Mouse (Mus musculus) liver, postnatal 0 days (tissue): ENCODE data around the gene Akr1c13. TPM values are rescaled to one million over a fixed set of nuclear protein-coding genes. Genes with fewer than 3 reads are reported as not detected.

Experiments used
- ATAC-seq: fragments of 200-750 bp; cut with Nextera tagmentation; 2 replicates; pipeline ENCODE4 v1.8.0; 2017; ENCODE audit warnings: mild to moderate bottlenecking, moderate library complexity
- DNase-seq: peaks from one replicate; pipeline ENCODE4 v3.0.0-alpha.2; 2016
- H3K27ac ChIP-seq: fragments of 300-500 bp; sonication (generic); 2 replicates; pipeline ENCODE4 v1.5.1; 2014; ENCODE audit warnings: antibody characterized with exemption, moderate library complexity, mild to moderate bottlenecking, low read depth
- H3K27me3 ChIP-seq: fragments of 300-500 bp; sonication (generic); 2 replicates; pipeline ENCODE4 v1.6.1; 2014; ENCODE audit warnings: low read length, control low read depth, mixed read lengths; ENCODE audit not compliant: insufficient read depth
- H3K36me3 ChIP-seq: fragments of 300-500 bp; sonication (generic); replicated peaks from 2 replicates; pipeline ENCODE4 v1.6.1; 2014; ENCODE audit warnings: mild to moderate bottlenecking, control low read depth, low read length, moderate library complexity, mixed read lengths; ENCODE audit not compliant: insufficient read depth
- H3K4me1 ChIP-seq: fragments of 300-500 bp; sonication (generic); 2 replicates; pipeline ENCODE4 v1.6.1; 2014; ENCODE audit warnings: antibody characterized with exemption, mild to moderate bottlenecking, control low read depth; ENCODE audit not compliant: insufficient read depth
- H3K4me2 ChIP-seq: fragments of 300-500 bp; sonication (generic); 2 replicates; pipeline ENCODE4 v1.6.1; 2014; ENCODE audit warnings: low read depth, mild to moderate bottlenecking, low read length, moderate library complexity, mixed read lengths
- H3K4me3 ChIP-seq: fragments of 300-500 bp; sonication (generic); 2 replicates; pipeline ENCODE4 v1.5.1; 2014; ENCODE audit warnings: low read depth, low read length
- H3K9ac ChIP-seq: fragments of 300-500 bp; sonication (generic); replicated peaks from 2 replicates; pipeline ENCODE4 v1.6.1; 2014; ENCODE audit warnings: mild to moderate bottlenecking, moderate library complexity
- H3K9me3 ChIP-seq: fragments of 300-500 bp; sonication (generic); 2 replicates; pipeline ENCODE4 v1.6.1; 2016; ENCODE audit warnings: mild to moderate bottlenecking, control low read depth, low read length, mixed read lengths
- CTCF ChIP-seq: sonication (generic); IDR thresholded peaks from 2 replicates; pipeline ENCODE4 v1.5.1; 2016; ENCODE audit warnings: antibody characterized with exemption, low read depth
- EP300 ChIP-seq: IDR thresholded peaks from 2 replicates; pipeline ENCODE4 v1.6.1; 2016; ENCODE audit warnings: antibody characterized with exemption, low read depth, mild to moderate bottlenecking
- WGBS: fragments of 180-500 bp; shearing (Covaris S2); extraction: QIAGEN DNeasy Blood & Tissue Kit; methylation state at CpG from one replicate; pipeline ENCODE4 v1.1.7; 2014; ENCODE audit not compliant: insufficient replicate concordance; 5-methylcytosine and 5-hydroxymethylcytosine counted together
- polyA plus RNA-seq: library from polyadenylated mRNA; unstranded; fragments of >200 nt; fragmentation: Nextera tagmentation; extraction: Ambion mirVana; gene quantifications from 2 replicates; pipeline ENCODE4 v1.2.1, GENCODE M21; 2015

Akr1c13 gene
- 42.7 and 54.1 TPM in 2 replicates for polyA plus RNA-seq

GRCm38 (mm10) chr13:4190904-4191303, at the start of gene Akr1c13:
Gene Akr1c13, plus strand, starts transcription at chr13:4191150.
- H3K9ac ChIP-seq = peak within 1 kb of the TSS; percentile 30; the same call in 1 of the 2 replicates
- peak; percentile 97 for ATAC-seq
- H3K27ac ChIP-seq = peak within 1 kb of the TSS; percentile 64

DNA sequence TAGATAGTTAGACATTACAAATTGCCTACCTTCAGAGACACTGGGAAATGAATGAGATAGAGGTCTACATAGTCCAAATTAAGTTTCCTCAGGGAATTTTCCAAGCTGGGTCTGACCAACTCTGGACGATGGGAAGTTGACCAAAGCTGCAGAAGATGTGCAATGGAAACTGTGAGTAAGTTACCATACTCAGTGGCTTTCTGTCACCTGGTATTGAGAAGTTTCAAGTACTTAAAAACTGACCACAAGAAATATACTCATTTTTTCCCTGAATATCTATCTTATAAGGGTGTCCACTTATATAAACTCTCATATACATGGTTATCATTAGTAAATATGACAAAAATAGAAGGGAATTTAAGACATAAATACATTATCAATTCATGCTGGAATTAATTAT, 46.7 kb upstream of the Akr1c13 start:
- WGBS = 63% methylated on average over 1 of the region's 1 CpGs
- Histone ChIP-seq H3K27ac (no peak overlapping the region), H3K4me2 (no peak overlapping the region), H3K36me3 (no peaks in the 10 kb centered on the region), H3K9ac (no peak overlapping the region), H3K9me3 (no peaks in the 10 kb centered on the region), H3K4me1 (no peaks in the 10 kb centered on the region), H3K27me3 (no peaks in the 10 kb centered on the region), H3K4me3 (no peak overlapping the region)
- ATAC-seq (no peak), DNase-seq (no peak)
- TF ChIP-seq CTCF (no peak), EP300 (no peak)

More at GRCm38 (mm10) chr13:4190904-4191303, at the start of gene Akr1c13:
- H3K4me1 ChIP-seq = 0 out of 2 replicates have a peak, but pooled peaks cover 2% of the 10 kb centered on the region
- H3K36me3 ChIP-seq = no peaks in the 10 kb centered on the region
- H3K4me3 ChIP-seq = peak within 1 kb of the TSS; percentile 35
- WGBS = 34% methylated on average over 3 of the region's 3 CpGs
- peak; percentile 77 for DNase-seq
- H3K4me2 ChIP-seq = peak within 1 kb of the TSS; percentile 78
- TF ChIP-seq EP300 = no peak
- no peak for TF ChIP-seq CTCF
- H3K27me3 ChIP-seq = no peaks in the 10 kb centered on the region
- H3K9me3 ChIP-seq = no peaks in the 10 kb centered on the region

GRCm38 (mm10) chr13:4150518-4150917, 40.4 kb upstream of the Akr1c13 start, which contains the start of gene Akr1c18:
Gene Akr1c18, minus strand, starts transcription at chr13:4150654.
- WGBS = 50% methylated on average over 5 of the region's 5 CpGs
- H3K4me3 ChIP-seq = no peak within 1 kb of the TSS

GRCm38 (mm10) chr13:4152908-4153307, 38.0 kb upstream of the Akr1c13 start:
- 40% methylated on average over 2 of the region's 2 CpGs for WGBS
- H3K4me1 ChIP-seq = no peaks in the 10 kb centered on the region
- no peak for TF ChIP-seq EP300
- TF ChIP-seq CTCF = no peak
- no peak overlapping the region for H3K4me3 ChIP-seq
- H3K9me3 ChIP-seq = no peaks in the 10 kb centered on the region
- no peak overlapping the region for H3K9ac ChIP-seq
- no peaks in the 10 kb centered on the region for H3K36me3 ChIP-seq
- H3K27me3 ChIP-seq = no peaks in the 10 kb centered on the region
- H3K27ac ChIP-seq = no peak overlapping the region
- H3K4me2 ChIP-seq = no peak overlapping the region
- no peak for ATAC-seq
- DNase-seq = no peak

More at GRCm38 (mm10) chr13:4150518-4150917, 40.4 kb upstream of the Akr1c13 start, which contains the start of gene Akr1c18:
- H3K9ac ChIP-seq = no peak within 1 kb of the TSS
- TF ChIP-seq CTCF (no peak), EP300 (no peak)
- H3K27ac ChIP-seq = no peak within 1 kb of the TSS
- no peaks in the 10 kb centered on the region for H3K9me3 ChIP-seq
- H3K4me2 ChIP-seq = no peak within 1 kb of the TSS
- no peaks in the 10 kb centered on the region for H3K4me1 ChIP-seq
- ATAC-seq (peak; percentile 73), DNase-seq (peak; percentile 55)
- H3K27me3 ChIP-seq = no peaks in the 10 kb centered on the region
- H3K36me3 ChIP-seq = no peaks in the 10 kb centered on the region

- H3K27me3 ChIP-seq = no peaks in the 10 kb centered on the region
- H3K4me2 ChIP-seq = no peak overlapping the region
- H3K9me3 ChIP-seq = no peaks in the 10 kb centered on the region
- 69% methylated on average over 3 of the region's 3 CpGs for WGBS
- DNase-seq (no peak), ATAC-seq (no peak)
- H3K9ac ChIP-seq = no peak overlapping the region
- H3K4me3 ChIP-seq = no peak overlapping the region
- no peaks in the 10 kb centered on the region for H3K4me1 ChIP-seq
- TF ChIP-seq CTCF (no peak), EP300 (no peak)
- H3K27ac ChIP-seq = no peak overlapping the region
- no peaks in the 10 kb centered on the region for H3K36me3 ChIP-seq
Observed at GRCm38 (mm10) chr13:4153593-4153992, 37.4 kb upstream of the Akr1c13 start.

- WGBS = 67% methylated on average over 2 of the region's 2 CpGs
- H3K4me2 ChIP-seq = no peak overlapping the region
- TF ChIP-seq EP300 (no peak), CTCF (no peak)
Observed at GRCm38 (mm10) chr13:4155286-4155685, 35.7 kb upstream of the Akr1c13 start.

GRCm38 (mm10) chr13:4168006-4168405, 22.9 kb upstream of the Akr1c13 start:
- Histone ChIP-seq H3K9ac (no peak overlapping the region), H3K4me2 (no peak overlapping the region), H3K4me1 (no peaks in the 10 kb centered on the region), H3K27me3 (no peaks in the 10 kb centered on the region), H3K4me3 (no peak overlapping the region), H3K27ac (no peak overlapping the region), H3K9me3 (no peaks in the 10 kb centered on the region), H3K36me3 (no peaks in the 10 kb centered on the region)
- ATAC-seq (no peak), DNase-seq (no peak)
- 37% methylated on average over 1 of the region's 1 CpGs for WGBS
- TF ChIP-seq EP300 (no peak), CTCF (no peak)

More at GRCm38 (mm10) chr13:4155286-4155685, 35.7 kb upstream of the Akr1c13 start:
- Histone ChIP-seq H3K4me1 (no peaks in the 10 kb centered on the region), H3K27ac (no peak overlapping the region), H3K4me3 (no peak overlapping the region), H3K9ac (no peak overlapping the region), H3K9me3 (no peaks in the 10 kb centered on the region), H3K27me3 (no peaks in the 10 kb centered on the region), H3K36me3 (no peaks in the 10 kb centered on the region)
- no peak for DNase-seq
- ATAC-seq = no peak
